Mouse (Mus musculus) heart, postnatal 25 days (tissue): ENCODE results near the gene Edc3. TPM values are rescaled to one million over a fixed set of nuclear protein-coding genes. Genes with fewer than 3 reads are reported as not detected.
A peak's percentile ranks its signal among the peaks of the same experiment; 100 is the strongest.

Experiments used
- DNase-seq: peaks from one replicate; pipeline ENCODE4 v3.0.0; 2022; ENCODE audit warnings: low spot score
- intact Hi-C: fragments of 180-260 bp; cut with DNase I; formaldehyde crosslinking; loops from one replicate; pipeline ENCODE4 v1.15.1; 2025
- total RNA-seq, 2 experiments: library from RNA; stranded (reverse); gene quantifications; 2 replicates each; pipeline ENCODE4 v1.2.3; 2021

Gene Edc3
- total RNA-seq: 1 to 10 TPM; 4.9 to 7.0 TPM

DNA sequence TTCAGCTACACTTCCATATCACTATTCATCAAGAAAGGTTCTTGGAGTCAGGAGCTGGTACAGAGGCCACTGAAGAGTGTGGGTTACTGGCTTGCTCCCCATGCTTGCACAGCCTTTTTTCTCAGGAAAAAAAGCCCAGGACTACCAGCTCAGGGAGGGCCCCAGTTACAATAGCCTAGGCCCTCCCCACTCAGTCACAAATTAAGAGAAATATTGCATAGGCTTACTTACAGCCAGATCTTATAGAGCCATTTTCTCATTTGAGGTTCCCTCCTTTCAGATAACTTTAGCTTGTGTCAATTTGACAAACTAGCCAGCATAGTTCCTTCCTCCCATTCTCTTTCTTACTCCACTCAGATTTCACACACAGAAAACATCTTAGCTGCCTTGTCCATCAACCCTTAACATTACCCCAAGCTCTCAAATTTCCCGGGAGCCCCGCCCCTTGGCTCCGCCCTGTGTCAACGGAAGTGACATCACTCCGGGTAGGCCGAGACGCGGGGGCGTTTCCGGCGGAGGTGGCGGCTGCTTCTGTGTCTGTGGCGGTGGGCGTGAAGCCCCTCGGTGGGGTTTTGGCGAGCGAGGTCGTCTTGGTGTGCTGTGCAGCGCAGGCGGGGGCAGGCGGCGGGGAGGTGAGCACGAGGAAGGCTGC is at the start of gene Edc3:
Gene Edc3, plus strand, starts transcription at position 473 of the 652 bp plus-strand sequence.
- intact Hi-C loops: loop anchor here (5.0 kb wide), 2 partner anchors 34 to 46 kb away; no protein-coding TSS in a partner anchor
- peak; percentile 78 for DNase-seq

DNA sequence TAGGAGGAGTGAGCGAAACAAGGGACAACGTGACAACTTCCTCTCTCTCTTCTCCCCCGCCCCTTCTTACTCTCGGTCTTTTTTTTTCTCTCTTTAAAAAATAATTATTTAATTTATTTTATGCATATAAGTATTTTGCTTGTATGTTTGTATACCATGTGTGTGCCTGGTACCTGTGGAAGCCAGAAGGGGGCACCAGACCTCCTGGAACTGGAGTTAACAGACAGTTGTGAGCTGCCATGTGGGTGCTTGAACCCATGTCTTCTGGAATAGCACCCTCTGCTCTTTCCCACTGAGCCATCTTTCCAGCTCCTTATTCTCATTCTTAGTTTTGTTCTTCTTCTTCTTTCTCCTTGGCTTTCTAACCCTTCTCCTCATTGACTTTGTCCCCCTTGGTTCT is 49.4 kb upstream of the Edc3 start:
- DNase-seq: no peak
- intact Hi-C loops: loop anchor here (1.0 to 5.0 kb wide), 3 partner anchors 85 to 340 kb away; partner anchors contain the start of gene Cox5a

DNA sequence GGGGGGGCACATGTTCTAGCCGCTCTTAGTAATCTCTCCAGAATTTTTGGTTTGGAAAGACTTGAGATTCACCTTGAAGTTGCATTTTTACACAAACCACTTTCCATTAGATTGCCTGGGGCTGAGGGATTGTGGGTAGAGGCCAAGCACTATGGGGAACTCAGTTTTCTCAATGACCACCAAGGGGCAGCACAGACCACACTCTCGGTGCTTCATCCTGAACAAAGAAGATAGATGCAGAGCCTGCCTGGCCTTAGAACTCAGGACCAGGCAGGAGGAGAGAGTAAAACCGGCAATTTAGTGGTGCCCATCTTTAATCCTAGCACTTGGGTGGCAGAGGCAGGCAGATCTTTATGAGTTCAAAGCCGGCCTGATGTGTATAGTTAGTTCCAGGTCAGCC is 48.6 kb upstream of the Edc3 start:
- peak; percentile 55 for DNase-seq
- intact Hi-C loops: loop anchor here (1.0 to 5.0 kb wide), 4 partner anchors 48 to 339 kb away; partner anchors contain the start of genes Cox5a and Edc3

- intact Hi-C loops: loop anchor here (5.0 kb wide), 1 partner anchor 47 kb away; the partner anchor contains the start of gene Edc3
- DNase-seq: no peak
Measured at GRCm38 (mm10) chr9:57660501-57660900, 47.8 kb upstream of the Edc3 start.

DNA sequence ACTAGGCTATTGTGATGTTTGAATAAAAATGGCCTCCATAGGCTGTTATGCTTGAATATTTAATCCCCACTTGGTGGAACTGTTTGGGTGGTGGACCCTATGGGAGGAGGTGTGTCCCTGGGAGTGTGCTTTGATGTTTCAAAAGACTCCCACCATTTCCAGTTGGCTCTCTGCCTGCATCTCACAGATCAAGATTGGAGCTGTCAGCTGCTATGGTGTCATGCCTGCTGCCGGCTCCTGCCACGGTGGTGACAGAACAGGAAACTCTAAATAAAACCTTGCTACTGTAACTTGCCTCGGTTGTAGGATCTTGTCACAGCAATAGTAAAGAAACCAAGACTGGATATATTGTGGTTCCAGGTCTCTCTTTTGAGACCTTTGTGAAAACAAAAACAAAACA is 46.8 kb upstream of the Edc3 start:
- intact Hi-C loops: loop anchor here (5.0 kb wide), 1 partner anchor 46 kb away; the partner anchor contains the start of gene Edc3
- no peak for DNase-seq

GRCm38 (mm10) chr9:57664616-57665015 is 43.7 kb upstream of the Edc3 start:
- DNase-seq: no peak
- intact Hi-C loops: loop anchor here (5.0 kb wide), 1 partner anchor 43 kb away; the partner anchor contains the start of gene Edc3

DNA sequence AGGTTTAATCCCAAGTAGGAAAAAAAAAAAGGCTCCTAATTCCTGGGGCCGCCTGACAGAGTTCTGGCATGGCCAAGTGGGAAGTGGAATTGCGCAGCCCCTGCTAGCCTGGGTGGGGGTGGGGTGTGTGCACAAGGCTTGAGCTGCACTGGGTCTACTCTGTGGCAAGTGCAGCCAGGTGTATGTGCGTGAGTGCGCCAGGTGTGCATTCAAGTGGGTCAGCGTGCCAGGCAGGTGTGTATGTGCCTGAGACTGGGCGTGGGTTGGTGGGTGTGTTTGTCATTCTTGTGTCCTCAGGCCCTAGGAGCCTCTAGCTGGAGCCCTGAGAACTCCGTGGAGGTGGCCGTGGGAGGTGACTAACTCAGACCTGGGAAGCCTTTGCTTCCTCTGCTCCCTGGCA is 41.8 kb upstream of the Edc3 start:
- no peak for DNase-seq

DNA sequence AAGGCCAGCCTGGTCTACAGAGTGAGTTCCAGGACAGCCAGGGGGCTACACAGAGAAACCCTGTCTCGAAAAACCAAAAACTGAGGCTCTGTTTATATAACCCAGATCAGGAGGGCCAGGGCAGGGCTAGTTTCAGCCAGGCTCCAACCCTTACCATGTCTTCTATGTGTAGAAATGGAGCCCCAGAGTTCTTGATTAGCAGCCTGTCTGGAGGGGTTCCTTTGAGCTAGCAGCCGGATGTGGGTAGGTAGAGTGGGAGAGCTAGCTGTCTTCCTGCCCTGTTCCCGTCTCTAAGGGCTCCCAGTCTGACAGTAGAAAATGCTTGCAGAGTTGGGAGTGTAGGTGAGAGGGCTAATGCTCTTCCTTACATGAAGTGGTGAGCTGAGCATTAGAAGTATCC is 41.2 kb upstream of the Edc3 start:
- DNase-seq: no peak
- intact Hi-C loops: no loop called here

More for the DNA sequence above, 41.8 kb upstream of the Edc3 start:
- intact Hi-C loops: no loop called here

DNA sequence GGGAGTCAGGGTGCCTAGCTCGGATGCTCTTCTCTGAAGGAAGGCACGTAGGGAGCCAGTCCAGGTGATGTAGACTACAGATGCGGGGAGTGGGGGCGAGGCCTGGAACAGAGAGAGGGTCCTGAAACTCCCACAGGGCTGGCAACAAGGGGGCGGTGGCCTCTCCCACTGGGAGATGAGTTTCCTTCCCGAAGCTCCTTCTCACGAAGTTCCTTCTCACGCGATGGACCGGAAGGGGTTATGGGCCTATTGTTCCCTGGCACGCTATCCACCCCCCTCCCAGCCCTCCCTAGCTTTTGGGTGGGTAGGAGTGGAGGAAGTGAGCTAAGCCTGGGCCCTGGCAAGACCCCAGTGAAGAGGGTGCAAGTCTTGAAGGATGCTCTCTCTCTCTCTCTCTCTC is 40.5 kb upstream of the Edc3 start:
- intact Hi-C loops: no loop called here
- no peak for DNase-seq

GRCm38 (mm10) chr9:57668277-57668676 is 40.1 kb upstream of the Edc3 start:
- intact Hi-C loops: no loop called here
- no peak for DNase-seq

DNA sequence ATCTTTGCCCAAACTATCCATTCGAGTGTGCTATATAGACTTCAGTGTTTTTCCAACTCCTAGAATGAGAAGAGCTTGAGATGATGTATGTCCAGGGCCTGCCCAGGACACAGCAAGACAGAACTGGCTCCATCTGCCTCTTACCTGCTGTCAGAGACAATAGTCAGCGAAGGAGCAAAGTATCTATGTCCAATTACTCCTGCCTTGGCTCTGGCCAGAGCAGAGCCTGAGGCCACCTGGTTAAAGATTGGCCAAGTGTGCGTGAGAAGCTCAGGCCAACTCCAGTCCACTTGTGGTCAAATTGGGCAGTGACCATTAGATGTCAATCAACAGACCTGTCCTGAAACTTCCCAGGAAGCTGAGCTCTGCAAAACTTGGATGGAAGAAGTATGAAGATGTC is 38.8 kb upstream of the Edc3 start:
- DNase-seq: no peak
- intact Hi-C loops: no loop called here

DNA sequence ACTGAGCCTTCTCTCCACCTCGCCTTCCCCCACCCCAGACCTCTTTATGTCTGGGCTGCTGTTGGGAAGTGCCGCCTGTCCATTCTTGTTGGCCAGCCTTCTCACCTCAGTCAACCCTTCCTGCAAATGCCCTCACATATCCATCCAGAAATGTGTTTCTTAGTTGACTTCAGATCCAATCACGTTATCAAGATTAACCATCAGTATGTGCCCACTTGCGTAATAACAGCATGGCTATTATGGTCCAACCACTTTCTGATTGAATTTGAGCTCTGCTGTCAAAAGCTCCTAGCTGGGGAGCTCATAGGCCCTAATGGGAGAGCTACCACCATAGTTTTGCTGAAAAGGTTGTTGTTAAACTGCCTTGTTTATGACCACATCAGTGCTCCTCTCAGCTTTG is 37.3 kb upstream of the Edc3 start:
- intact Hi-C loops: no loop called here

DNA sequence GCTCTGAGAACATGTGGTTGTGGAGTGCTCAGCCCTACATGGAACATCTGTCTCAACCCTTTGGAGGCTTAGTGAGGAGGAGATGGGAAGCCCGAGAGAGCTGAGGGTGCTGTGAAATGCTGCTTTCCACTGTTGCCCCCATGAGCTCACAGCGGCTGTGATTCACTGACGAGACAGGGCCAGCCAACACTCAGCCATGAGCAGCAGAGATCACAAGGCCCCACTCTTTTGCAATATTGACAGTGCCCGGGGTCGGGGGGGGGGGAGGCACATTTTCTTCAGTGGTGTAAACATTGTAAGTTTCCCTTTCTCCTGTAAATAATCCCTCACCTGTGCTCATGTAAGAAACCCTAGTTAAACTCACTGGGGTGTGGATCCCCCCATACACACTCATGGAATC is 36.8 kb upstream of the Edc3 start:
- DNase-seq: no peak
- intact Hi-C loops: no loop called here

More for the DNA sequence above, 37.3 kb upstream of the Edc3 start:
- DNase-seq: no peak

- no peak for DNase-seq
- intact Hi-C loops: no loop called here
Measured at GRCm38 (mm10) chr9:57681411-57681810, 26.9 kb upstream of the Edc3 start.

DNA sequence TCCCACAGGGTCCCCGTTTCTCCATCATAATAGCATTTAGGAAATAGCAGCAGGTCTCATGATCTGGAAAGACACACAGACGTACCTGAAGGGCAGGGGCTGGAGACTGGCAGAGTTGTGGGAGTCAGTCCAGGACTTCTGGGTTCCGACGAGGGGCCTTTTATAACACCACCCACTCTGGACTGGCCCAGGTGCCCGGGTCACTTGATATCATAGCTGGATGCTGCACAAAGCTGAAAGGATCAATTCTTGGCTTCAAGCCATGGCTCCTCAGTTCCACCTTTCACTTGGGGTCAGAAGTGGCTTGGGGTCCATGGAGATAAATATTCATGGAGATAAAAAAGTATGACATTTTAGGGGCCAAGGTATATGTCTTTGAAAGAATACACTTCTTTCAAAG is 24.8 kb upstream of the Edc3 start, which contains the start of gene Cyp1a2:
Gene Cyp1a2, minus strand, starts transcription at position 184 of the 400 bp plus-strand sequence.
- no peak for DNase-seq
- intact Hi-C loops: no loop called here

DNA sequence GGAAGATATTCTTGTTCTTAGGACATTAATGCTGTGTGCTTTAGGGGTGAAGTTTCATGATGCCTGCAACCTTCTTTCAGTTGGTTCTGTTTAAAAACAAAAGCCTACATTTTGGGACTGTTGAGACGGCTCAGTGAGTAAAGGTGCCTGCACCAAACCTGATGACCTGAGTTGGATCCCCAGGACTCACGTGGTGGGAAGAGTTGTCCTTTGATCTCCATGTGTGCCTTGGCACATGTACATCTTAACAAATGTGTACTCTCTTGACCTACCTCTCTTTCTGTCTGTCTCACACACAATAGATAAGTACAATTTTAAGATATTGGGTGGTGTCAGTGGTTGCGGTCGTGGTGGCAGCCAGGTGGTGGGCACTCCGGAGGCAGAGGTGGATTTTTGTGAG is 22.3 kb upstream of the Edc3 start:
- no peak for DNase-seq
- intact Hi-C loops: no loop called here

DNA sequence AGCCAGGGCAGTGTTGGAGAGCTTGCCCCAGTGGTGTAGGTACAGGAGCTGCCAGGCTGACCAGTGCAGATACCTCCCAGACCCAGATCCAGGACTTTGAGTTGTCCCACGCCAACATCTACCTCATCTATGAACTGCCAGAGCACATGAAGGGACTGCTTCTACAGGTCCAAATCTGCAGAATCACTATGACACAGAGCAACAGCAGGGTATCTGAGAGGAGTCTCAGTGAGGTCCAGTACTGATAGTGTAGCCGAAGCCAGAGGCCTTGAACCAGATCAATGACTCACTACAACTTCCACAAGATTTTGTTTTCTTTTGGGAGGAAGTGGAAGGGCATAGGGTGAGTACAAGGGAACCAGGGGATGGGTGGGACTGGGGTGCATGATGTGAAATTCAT is 20.6 kb upstream of the Edc3 start, which contains the start of gene Cyp1a1:
Gene Cyp1a1, plus strand, starts transcription at position 178 of the 400 bp plus-strand sequence.
- no peak for DNase-seq
- intact Hi-C loops: no loop called here

DNA sequence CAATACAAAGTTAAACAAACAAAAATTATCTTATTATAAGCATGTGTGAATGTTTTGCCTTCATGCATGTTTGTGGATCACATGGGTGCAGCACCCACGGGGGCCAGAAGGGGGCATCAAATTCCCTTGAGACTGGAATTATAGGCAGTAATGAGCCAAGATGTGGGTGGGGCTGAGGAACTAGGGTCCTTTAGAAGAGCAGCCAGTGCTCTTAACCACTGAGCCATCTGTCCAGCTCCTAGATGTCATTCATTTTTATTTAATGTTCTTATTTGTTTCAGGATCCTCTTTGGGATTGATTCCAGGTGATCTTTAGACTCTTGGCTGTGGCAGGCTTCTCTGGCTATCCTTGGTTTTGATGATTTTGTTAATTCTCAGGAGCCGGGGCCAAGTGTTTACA is 20.2 kb upstream of the Edc3 start:
- intact Hi-C loops: no loop called here
- DNase-seq: no peak

DNA sequence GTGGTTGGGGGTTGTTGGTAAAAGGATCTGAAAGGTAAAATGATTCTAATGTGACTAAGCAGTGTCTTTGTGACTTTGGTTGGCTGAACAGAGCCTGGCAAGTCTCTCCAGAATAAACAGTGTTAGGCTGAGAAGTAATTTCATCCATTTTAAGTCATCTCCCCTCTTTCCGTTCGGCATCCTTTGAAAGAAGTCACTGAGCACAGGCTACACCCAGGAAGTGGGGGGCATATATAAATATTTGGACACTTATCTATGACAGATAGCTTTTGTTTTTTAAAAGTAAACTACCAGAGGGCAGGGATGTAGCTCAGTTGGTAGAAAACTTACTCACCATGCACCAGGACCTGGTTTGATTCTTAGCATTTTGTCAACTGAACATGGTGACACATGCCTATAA is 19.7 kb upstream of the Edc3 start:
- intact Hi-C loops: no loop called here
- no peak for DNase-seq

GRCm38 (mm10) chr9:57694108-57694507 is 14.2 kb upstream of the Edc3 start:
- intact Hi-C loops: no loop called here
- no peak for DNase-seq

- intact Hi-C loops: no loop called here
- peak; percentile 14 for DNase-seq
Measured at GRCm38 (mm10) chr9:57696380-57697285, 11.7 kb upstream of the Edc3 start.
